Mouse (Mus musculus): ENCODE results near the gene Rai14.
"Not testable (repeated sequence)": the region's sequence is repeated elsewhere in the genome, so short reads cannot be mapped to it uniquely, and the experiment has no call there.

The Rai14 gene

GRCm38 (mm10) chr15:10535969-10536368 lies 178.5 kb downstream of the Rai14 start:
- DNase-seq (ENCODE audit: extremely low spot score), result no peak

DNA sequence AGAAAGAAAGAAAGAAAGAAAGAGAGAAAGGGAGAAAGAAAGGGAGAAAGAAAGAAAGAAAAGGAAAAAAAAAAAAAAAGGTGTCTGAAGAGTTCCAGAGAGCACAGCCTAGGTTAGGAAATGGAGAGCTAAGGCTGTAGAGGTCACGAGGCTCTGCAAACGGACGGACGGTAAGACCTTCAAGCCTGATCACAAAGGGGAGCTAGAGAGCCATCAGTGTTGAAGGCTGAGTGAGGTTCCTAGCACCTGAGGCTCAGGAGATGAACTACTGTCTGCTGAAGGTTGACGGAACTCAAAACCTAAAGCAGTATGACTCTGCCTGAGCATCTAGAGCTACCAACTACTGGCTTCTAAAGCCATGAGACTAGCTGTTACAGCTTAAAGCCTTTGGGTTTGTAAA lies 179.8 kb downstream of the Rai14 start:
- DNase-seq (ENCODE audit: extremely low spot score), result no peak

- DNase-seq (ENCODE audit: extremely low spot score), result not testable (repeated sequence)
These were observed 181.1 kb downstream of the Rai14 start for GRCm38 (mm10) chr15:10533361-10533760.

DNA sequence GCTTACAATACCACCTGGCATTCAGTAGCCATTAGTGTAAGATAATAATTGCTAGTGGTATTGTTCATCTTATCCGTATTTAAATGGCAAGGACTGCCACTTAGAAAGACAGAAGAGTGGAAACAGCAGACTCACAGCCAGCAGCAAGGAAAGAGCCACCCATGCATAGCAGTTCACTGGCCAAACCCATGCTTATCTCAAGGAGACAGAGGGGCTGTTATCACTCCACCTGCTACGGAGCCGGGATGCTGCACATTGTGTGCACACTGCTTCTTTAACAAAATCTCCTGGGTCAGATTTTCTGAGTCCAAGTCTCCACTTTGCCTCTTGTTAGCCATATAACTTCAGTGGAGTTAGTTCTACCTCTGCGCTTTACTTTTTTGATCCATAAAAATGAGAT lies 183.1 kb downstream of the Rai14 start:
- DNase-seq (ENCODE audit: extremely low spot score), result no peak

GRCm38 (mm10) chr15:10525896-10526295 lies 188.5 kb downstream of the Rai14 start:
- DNase-seq (ENCODE audit: extremely low spot score), result no peak
